Mouse (Mus musculus) inflammation-experienced regulatory T-cells, adult 6 months (primary cell): ENCODE results near the gene Slc48a1. TPM values are rescaled to one million over a fixed set of nuclear protein-coding genes. Genes with fewer than 3 reads are reported as not detected.
A peak's percentile ranks its signal among the peaks of the same experiment; 100 is the strongest.

Experiments used
- ATAC-seq: one replicate; pipeline ENCODE4 v1.8.0; 2017
- polyA plus RNA-seq, 3 experiments: library from polyadenylated mRNA; unstranded; fragments of 100-300 nt; shearing (Covaris generic); gene quantifications; one replicate each; pipeline ENCODE4 v1.2.1; 2017

The Slc48a1 gene
- polyA plus RNA-seq, 3 experiments from 2014 or later = 30.1 to 34.1 (median 30.8) TPM

DNA sequence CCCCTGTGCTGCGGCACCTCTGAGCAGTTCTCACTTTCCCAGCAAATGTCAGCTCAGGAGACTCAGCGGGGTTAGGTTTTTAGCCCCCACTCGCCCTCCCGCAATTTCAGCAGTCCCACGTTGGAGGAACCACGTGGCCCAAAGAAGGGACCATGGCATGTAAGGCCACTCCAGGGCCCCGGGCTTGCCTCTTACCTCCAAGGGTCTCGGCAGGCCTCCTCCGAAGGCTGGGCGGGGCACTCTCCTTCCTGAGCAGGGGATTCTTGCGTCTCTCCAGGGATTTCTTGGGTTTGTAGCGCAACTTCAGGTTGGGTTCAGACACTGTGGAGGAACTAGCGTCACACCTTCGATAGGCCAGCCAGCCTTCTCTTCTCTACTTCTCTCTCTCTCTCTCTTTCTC, 30.9 kb downstream of the Slc48a1 start:
- ATAC-seq = no peak

GRCm38 (mm10) chr15:97809942-97810341, 31.6 kb downstream of the Slc48a1 start:
- no peak for ATAC-seq

DNA sequence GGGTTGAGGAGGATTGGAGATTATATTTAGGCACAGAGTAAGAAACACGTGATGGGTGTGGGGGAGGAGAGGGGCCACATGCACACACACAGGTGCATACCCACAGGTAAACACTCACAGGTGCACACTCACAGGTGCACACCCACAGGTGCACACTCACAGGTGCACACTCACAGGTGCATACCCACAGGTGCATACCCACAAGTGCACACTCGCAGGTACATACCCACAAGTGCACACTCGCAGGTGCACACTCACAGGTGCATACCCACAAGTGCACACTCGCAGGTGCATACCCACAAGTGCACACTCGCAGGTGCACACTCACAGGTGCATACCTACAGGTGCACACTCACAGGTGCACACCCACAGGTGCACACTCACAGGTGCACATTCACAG, 32.1 kb downstream of the Slc48a1 start:
- ATAC-seq = no peak

- ATAC-seq = no peak
Measured at GRCm38 (mm10) chr15:97811307-97811706, 33.0 kb downstream of the Slc48a1 start.

DNA sequence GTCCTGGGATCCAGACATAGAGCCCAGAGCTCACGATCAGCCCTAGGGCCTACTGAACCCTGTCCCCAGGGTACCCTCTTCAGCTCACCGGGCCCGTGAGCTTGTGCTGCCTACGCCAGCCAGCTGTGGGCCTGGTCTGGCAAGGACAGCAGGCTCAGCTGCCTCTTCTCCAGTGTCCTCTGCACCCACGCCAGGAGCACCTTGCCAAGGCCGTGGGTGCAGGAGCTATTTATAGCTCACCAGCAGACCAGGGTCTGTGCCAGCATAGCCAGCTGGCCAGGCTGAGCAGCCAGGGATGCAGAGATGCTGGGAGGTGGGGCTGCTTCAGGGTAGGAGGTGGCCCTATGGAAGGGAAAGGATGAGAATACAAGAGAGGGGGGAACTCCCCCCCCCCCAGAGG, 33.8 kb downstream of the Slc48a1 start:
- ATAC-seq = no peak

DNA sequence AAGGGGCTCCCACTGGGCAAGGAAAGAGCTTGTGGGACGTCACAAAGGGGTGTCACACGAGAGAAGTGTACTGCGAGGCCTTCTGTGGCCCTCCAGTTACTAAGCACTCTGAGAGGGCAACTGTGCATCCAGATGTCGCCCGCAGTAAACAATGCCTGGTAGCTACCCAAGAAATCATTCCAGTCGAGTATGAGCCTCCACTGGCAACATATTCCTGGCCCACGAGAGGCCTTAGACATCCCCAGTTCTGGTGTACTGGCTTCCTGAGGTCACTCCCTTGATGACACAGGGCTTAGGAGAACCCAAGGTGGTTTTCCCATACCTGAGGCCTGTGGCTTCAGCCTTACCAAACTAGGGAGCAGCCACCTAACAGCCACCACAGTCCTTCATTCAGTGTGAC, 34.6 kb downstream of the Slc48a1 start:
- ATAC-seq = no peak

DNA sequence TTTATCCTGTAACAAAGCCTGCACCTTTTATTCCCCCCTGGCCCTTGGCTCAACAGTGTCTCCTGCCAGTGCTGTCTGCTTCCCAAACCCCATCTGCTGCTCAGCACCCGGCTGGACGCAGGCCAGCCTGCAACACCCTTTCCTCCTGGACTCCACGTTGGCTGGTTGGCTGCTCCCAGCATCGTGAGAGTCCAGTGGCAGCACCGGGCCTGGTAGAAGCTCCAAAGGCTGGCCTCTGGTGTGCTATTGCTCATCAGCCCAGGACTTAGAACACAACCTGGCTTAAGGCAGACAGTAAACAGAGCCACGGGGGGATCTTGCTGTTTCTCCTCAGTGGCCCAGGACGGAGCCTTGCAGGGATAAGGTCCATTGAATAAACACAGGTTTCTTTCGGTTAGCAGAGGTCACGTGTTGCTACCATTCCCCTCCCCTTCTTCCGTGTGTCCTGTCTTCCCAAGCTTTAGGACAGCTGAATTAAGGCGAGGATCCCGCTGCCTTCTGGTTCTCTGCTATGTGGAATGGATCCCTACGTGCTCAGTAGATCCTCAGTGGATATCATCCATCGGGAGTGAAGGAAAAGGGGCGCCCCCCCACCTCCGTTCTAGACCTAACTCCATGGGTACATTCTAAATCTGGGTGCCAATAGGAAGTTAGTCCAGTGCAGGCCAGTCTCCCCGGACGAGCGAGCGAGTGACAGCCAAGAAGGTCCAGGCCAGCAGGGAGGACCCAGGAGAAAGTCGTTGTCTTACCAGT, 35.3 kb downstream of the Slc48a1 start:
- no peak for ATAC-seq

DNA sequence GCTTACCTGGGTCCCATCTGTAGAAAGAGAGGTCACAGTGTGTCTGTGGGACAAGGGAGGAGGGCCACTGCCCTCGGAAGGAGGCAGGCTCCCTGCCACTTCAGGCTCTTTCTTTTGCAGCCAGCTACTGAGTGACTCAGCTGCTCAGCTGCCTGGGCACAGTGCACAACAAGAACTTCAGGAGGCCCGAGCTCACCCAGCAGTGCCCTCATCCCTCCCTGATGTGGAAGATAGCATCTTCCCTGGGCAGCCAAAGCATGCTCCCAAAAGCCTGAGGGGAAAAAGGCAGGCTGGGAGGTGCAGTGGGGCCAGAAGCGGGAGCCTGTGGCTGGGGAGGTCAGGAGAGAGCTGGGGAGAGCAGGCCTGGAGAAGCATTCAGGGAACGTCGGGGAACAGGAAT, 36.4 kb downstream of the Slc48a1 start:
- ATAC-seq = no peak

DNA sequence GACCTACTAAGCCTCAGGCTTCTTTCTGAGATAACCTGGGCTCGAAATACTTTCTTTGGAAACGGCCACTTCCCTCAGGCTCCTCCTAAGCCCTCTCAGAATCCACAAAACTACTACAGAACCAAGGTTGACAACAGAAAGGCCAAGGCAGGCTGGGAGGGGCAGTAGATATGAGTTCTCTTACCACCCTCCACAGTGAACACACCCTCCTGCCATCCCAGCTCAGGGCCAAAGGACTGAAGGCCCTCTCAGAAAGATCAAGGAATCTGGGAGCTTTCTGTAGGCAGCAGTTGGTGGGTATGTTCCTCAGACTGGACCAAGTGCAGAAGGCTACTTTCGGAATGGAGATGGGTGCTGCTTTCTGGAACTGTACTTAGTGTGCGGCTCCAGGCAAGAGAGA, 36.9 kb downstream of the Slc48a1 start:
- no peak for ATAC-seq

DNA sequence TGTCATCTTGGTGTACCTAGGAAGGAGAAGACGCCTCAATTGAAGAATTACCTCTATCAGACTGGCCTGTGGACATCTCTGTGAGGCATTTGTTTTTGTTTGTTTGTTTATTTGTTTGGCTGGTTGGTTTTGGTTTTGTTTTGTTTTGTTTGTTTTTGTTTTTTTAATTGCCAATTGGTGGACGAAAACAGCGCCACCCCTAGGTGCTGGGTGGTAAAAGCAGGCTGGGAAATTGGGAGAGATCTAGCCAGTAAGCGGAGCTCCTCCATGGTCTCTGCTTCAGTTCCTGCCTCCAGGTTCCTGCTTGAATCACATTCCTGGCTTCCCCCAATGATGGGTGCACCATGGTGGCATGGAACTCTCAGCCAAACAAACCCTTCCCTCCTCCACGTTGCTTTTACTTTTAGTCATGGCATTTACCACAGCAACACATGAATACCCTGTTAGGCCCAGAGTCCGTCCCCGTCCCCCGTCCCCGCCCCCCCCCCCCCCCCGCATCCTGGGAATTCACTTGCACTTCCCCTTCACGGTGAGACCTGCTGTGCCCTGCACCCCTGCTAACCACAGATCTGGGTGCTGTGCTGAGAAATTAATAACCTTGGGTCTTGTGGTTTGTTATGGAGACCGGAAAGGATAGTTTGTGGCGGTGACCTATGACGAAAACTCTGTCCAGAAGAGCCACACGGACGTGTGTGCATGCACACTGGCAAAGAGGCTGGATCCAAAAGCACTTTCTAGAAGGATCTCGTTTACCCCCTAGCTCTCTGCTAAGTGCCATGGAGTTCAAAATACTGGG, 38.1 kb downstream of the Slc48a1 start:
- no peak for ATAC-seq

- no peak for ATAC-seq
Measured at GRCm38 (mm10) chr15:97819937-97820336, 41.6 kb downstream of the Slc48a1 start.

DNA sequence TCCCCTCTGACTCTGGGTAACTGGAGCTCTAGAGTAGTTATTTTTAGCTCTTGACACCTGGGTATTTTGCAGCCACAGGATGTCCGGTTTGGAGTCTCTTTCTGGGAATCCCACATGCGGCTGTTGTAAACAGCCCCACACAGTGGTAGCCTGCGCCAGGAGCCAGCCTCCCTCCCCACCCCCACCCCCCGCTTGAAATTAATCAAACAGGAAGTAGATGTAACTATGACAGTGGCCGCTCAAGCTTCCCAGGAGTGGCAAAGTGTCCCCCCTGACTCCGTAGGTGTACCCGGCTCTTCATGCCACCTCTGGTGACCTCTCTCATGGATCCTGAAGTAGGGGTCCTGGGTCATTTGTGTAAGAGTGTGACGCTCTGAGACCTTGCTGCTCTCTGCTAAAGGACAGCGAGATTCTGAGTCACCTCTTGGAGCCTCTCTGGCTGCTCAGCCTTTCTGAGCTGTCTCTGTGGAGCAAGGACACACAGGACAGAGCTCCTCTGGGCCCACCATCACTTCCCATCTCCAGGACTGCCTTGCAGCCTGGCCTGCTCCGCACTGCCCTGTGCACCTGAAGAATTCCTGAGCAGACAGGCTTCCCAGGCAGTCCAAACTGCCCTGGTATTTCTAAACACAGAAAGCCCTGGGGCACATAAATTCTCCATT, 43.1 kb downstream of the Slc48a1 start:
- ATAC-seq = peak; percentile 55

DNA sequence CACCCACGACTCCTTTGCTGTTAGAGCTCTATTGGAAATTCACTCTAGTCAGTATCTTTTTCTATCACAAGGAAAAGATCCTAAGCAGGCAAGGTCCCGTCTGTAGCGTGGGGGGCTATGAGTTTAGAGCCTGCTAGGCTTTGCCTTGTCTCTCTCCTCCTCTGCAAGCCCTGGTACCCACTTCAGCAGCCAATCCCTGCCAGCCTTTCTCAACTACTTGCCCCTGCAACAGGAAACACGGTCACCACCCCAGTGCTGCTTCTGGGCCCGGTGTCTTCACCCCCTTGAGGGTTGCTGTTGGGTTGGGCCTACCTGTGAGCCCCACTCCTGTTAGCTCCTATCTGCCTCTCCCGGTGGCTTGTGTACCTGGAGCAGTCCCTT, 43.7 kb downstream of the Slc48a1 start:
- no peak for ATAC-seq

DNA sequence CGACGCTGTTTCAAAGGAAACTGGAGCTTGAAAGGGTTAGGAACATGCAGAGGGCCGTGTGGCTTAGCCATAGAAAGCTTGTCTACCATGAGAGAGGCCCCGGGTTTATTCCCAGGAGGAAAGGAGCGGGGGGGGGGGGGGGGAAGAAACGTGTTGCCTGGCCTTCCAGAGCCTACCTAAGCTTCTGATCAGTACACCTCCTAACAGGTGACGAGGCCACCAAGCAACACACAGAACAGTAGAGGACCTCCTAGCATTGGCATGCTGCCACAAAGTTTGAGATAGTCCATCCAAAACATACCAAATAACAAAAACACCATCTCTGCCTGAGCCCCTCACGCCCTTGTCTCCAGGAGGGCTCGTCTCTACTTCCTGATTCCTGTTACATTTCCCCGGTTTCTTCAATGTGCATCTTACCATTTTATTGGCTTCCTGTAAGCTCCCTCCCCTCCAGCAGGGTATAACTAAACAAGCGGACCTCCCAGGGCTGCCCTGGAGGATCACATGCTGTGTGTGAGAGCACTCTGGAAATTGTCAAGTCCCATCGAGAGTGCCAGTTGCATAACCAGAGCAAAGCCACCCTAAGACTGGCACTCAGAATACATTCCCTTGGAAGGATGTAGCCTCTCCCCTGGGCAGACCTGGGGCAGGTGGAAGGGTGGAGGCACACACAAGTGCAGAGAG, 44.4 kb downstream of the Slc48a1 start:
- no peak for ATAC-seq

GRCm38 (mm10) chr15:97823479-97823878, 45.2 kb downstream of the Slc48a1 start:
- ATAC-seq = no peak

GRCm38 (mm10) chr15:97824042-97824441, 45.7 kb downstream of the Slc48a1 start:
- ATAC-seq = no peak

DNA sequence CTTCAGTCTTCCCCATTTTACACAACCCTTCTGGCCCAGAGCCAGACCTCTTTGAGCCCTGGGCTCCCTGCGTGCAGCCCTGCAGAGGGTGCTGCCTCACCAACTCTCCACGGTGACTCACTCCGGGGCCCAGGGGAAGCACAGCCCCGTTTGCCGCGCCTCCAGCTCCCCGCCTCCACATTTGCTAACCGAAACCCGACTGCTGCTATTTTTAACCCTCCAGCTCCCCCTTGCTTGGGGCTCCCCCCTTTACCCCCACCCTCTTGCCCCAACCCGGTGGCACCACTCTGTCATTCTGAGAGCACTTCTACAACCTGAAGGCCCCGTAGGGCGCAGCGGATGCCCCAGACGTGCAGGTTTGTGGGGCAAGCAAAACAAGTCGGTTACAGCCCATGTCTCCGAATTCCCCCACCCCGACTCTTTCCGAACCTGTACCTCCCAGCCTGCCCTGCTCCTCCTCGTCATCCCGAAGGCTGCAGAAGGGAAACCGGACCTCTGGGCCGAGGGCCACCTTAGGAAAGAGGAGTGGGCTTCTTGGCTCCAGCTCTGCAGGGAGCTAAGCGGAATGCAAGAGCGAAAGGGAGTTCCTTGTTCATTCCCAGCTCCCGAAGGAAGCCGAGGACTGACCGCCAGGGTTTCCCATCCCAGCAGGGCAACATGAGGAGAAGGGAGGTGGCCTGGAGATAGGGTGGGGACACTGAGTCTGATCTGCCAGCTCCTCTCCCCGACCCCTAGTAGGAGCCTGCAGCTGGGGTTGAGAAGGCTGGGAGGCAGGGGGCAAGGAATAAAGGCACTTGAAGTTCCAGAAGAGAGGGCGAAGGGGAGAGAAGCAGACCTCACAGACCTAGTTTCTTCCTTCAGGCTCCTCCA, 47.0 kb downstream of the Slc48a1 start:
- peak; percentile 81 for ATAC-seq

DNA sequence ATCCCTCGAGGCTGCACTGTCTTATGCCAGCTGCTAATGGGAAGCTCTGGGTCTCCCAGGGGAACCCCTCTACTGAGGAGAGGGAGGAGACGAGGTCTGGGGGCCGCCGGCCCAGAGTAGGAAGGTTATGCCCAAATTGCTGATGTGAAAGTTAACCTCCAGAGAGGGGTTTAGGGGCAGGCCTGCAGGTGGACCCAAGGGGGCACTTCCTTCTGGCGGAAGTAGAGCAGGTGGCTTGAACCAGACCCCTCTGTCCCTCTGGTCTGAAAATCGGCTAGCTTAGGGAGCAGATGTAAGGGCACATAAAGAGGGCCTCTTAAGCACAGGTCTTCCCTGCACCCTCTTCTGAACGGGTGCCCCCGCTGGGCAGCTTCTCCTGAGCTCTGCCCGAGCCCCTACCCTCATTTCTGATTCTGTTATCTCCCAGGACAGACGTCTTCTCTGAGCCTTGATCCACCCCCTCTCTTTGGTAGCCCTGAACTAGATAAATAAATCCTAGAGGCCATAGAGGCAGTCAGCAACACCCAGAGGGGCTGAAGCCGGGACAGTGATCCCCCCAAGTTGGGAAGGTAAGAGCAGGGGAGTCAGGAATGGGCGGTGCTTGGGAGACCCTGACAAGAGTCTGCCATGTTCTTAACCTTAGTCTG, 47.7 kb downstream of the Slc48a1 start:
- no peak for ATAC-seq

GRCm38 (mm10) chr15:97826588-97827261, 48.4 kb downstream of the Slc48a1 start:
- no peak for ATAC-seq

- no peak for ATAC-seq
Measured at GRCm38 (mm10) chr15:97827401-97827800, 49.1 kb downstream of the Slc48a1 start.
